Mouse (Mus musculus) hindbrain, embryonic 13.5 days (tissue): Measurements from ENCODE around the gene Wipf3. TPM values are rescaled to one million over a fixed set of nuclear protein-coding genes. Genes with fewer than 3 reads are reported as not detected.

Experiments
- ATAC-seq: fragments of 200-750 bp; cut with Nextera tagmentation; 2 replicates; pipeline ENCODE4 v1.8.0; 2017; ENCODE audit warnings: moderate TSS enrichment; ENCODE audit not compliant: low FRiP score
- H3K27ac ChIP-seq: fragments of 300-500 bp; sonication (generic); 2 replicates; pipeline ENCODE4 v1.5.1; 2015; ENCODE audit warnings: inconsistent platforms, mild to moderate bottlenecking, moderate library complexity
- H3K27me3 ChIP-seq: fragments of 300-500 bp; sonication (generic); 2 replicates; pipeline ENCODE4 v1.6.1; 2015; ENCODE audit warnings: mild to moderate bottlenecking, inconsistent platforms
- H3K36me3 ChIP-seq: fragments of 300-500 bp; sonication (generic); 2 replicates; pipeline ENCODE4 v1.6.1; 2015; ENCODE audit warnings: mild to moderate bottlenecking, inconsistent platforms
- H3K4me1 ChIP-seq: fragments of 300-500 bp; sonication (generic); replicated peaks from 2 replicates; pipeline ENCODE4 v1.6.1; 2015; ENCODE audit warnings: inconsistent platforms
- H3K4me2 ChIP-seq: fragments of 300-500 bp; sonication (generic); 2 replicates; pipeline ENCODE4 v1.6.1; 2015; ENCODE audit warnings: inconsistent platforms, mild to moderate bottlenecking, moderate library complexity
- H3K4me3 ChIP-seq: fragments of 300-500 bp; sonication (generic); 2 replicates; pipeline ENCODE4 v1.5.1; 2015; ENCODE audit warnings: mild to moderate bottlenecking, inconsistent platforms
- H3K9ac ChIP-seq: fragments of 300-500 bp; sonication (generic); 2 replicates; pipeline ENCODE4 v1.6.1; 2015; ENCODE audit warnings: mild to moderate bottlenecking, inconsistent platforms
- H3K9me3 ChIP-seq: fragments of 300-500 bp; sonication (generic); 2 replicates; pipeline ENCODE4 v1.6.1; 2016; ENCODE audit warnings: inconsistent platforms
- WGBS: fragments of 180-500 bp; shearing (Covaris S2); methylation state at CpG from one replicate; pipeline ENCODE4 v1.1.7; 2015; 5-methylcytosine and 5-hydroxymethylcytosine counted together
- polyA plus RNA-seq: library from polyadenylated mRNA; unstranded; fragments of >200 nt; fragmentation: Nextera tagmentation; extraction: Ambion mirVana; gene quantifications from 2 replicates; pipeline ENCODE4 v1.2.1, GENCODE M21; 2015

The Wipf3 gene
- 3.2 and 3.5 TPM in 2 replicates for polyA plus RNA-seq

DNA sequence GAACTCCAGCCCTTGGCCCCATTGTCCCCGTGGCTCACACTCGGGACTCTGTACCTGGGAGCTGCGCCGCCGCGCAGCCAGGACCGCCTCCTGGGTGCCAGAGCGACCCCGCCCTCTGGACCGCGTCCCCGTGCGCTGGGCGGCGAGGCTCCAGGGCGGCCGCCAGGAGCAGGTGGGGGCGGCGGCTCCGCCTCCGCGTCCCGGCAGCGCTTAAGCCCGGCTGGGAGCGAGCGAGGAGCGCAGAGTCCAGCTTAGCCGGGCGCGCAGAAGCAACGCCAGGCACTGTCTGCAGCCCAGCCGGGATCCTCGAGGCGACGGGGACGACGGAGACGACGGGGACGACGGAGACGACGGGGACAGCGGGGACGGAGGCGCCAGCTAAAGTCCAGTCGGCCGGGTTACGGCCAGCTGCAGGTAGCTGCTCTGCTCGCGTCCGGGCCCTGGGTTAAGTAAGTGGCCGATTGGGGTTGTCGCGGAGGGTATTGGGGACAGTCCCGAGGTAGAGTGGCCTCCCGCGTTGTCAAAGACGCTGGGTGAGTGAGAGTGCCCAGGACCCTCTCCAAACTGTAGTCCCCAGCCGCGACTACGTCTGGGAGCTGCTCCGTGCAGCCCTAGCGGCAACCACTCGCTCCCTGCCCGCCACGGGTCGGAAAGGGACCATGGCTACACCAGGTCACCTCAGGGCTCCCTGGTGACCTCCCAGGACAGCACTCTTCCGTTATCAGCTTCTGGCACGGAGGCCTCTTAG lies at the start of gene Wipf3:
TSS of gene Wipf3 (plus strand) at position 157 of the 748 bp plus-strand sequence.
- Histone ChIP-seq H3K4me2 (peak within 1 kb of the TSS; percentile 92), H3K36me3 (no peaks in the 10 kb centered on the region), H3K9ac (peak within 1 kb of the TSS; percentile 83), H3K27ac (peak within 1 kb of the TSS; percentile 71), H3K27me3 (peaks cover 36% of the 10 kb centered on the region), H3K4me3 (peak within 1 kb of the TSS; percentile 66), H3K9me3 (no peaks in the 10 kb centered on the region), H3K4me1 (peaks cover 50% of the 10 kb centered on the region)
- WGBS: under 1% methylated on average over 62 of the region's 71 CpGs
- ATAC-seq: peak; percentile 87

DNA sequence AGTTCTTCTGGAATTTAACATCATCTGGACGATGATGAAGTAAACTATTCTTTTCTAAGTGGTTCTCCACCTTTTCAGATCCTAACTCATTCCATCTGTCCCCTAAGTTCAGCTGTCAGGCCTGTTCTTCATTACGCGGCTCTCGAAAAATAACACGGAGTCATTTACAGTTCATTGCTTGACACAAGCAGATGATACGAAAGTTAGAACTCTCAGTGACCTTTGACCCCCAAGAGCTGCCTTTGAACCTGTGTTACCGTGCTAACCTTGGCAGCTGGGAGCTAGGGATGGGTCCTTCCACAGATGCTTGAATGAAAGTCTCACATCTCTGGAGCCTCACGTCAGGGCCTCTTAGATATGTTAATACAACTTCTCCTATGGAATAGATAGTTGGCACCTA lies 46.8 kb upstream of the Wipf3 start:
- no peak overlapping the region for H3K4me3 ChIP-seq
- no peaks in the 10 kb centered on the region for H3K9me3 ChIP-seq
- H3K4me2 ChIP-seq: no peak overlapping the region
- H3K36me3 ChIP-seq: no peaks in the 10 kb centered on the region
- WGBS: 68% methylated on average over 8 of the region's 8 CpGs
- peaks cover 9% of the 10 kb centered on the region for H3K4me1 ChIP-seq
- H3K27me3 ChIP-seq: no peaks in the 10 kb centered on the region
- ATAC-seq: no peak
- H3K27ac ChIP-seq: no peak overlapping the region
- no peak overlapping the region for H3K9ac ChIP-seq

DNA sequence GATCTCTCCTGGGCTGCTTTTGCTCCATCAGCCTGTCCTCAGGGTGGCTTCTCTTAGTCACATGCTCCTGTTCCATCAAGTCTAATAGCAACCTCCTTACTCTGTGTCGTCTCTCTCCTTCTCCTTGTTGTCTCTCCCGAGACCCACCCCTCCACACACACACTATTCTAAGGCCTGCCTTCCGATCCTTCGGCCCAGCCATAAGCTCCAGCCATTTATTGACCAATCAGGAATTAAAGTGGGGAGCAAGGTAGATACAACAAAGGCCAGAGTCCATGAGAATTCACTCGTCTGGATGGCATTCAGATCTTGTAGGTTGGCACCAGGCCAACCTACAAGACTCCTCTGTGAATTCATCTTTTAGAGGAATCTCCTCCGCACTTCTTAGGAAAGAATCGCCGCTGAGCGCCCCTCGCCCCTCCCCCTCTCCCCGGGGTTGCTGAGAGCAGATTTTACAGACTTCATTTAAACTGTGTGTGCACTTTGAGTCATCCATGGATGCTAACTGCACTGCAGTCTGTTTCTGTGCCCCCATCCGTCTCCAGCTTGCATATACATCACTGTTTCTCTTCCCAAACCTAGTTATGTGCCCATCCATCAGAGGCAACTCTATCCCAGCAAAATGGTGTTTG lies 45.4 kb upstream of the Wipf3 start:
- no peak for ATAC-seq
- Histone ChIP-seq H3K36me3 (no peaks in the 10 kb centered on the region), H3K27ac (no peak overlapping the region), H3K9ac (no peak overlapping the region), H3K4me2 (no peak overlapping the region), H3K4me3 (no peak overlapping the region), H3K9me3 (no peaks in the 10 kb centered on the region), H3K4me1 (peaks cover 9% of the 10 kb centered on the region), H3K27me3 (no peaks in the 10 kb centered on the region)
- 60% methylated on average over 12 of the region's 12 CpGs for whole genome bisulfite sequencing

DNA sequence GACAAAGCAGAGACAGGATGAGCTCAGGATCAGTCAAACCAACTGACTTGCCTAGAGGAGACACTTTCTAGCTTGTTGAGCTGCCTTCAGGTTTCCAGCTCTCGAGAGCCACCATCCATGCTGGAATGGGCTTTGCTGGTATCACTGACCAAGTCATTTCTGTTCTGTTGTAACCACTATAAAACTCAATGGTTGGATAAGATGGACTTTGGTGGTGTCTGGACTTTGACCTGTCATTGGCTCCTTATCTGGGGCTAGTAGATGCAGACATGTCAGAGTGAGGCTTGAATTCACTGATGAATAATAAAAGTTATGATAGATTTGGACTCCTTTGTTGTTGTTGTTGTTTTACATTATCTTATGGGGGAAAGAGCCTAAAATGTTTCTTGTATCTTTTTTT lies 44.6 kb upstream of the Wipf3 start:
- Histone ChIP-seq H3K36me3 (no peaks in the 10 kb centered on the region), H3K4me2 (no peak overlapping the region), H3K27ac (no peak overlapping the region), H3K4me3 (no peak overlapping the region), H3K9me3 (no peaks in the 10 kb centered on the region), H3K27me3 (no peaks in the 10 kb centered on the region), H3K4me1 (peaks cover 9% of the 10 kb centered on the region), H3K9ac (no peak overlapping the region)
- 96% methylated on average over 1 of the region's 1 CpGs for WGBS
- ATAC-seq: no peak

DNA sequence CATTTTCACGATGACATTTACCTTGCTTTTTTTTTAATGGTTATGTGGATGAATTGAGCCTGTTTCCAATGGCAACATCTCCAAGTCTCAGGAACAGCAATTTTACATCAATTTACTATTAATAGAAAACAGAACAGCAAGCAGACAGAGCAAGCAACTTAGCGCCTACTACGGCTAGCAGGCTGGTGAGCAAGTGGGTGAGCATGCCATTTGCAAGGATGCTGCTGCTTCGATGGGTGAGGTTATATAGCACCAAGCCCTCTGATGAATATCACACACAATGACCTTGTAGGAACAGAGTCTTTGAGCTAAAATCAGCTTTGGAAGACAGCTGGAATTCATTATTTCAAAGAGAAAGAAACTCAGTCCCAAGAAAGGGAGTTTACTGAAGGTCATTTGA lies 43.0 kb upstream of the Wipf3 start:
- Histone ChIP-seq H3K4me3 (no peak overlapping the region), H3K9me3 (no peaks in the 10 kb centered on the region), H3K4me1 (peaks cover 9% of the 10 kb centered on the region), H3K9ac (no peak overlapping the region), H3K4me2 (no peak overlapping the region), H3K27ac (no peak overlapping the region), H3K36me3 (no peaks in the 10 kb centered on the region), H3K27me3 (0 out of 2 replicates have a peak, but pooled peaks cover 3% of the 10 kb centered on the region)
- 77% methylated on average over 4 of the region's 4 CpGs for WGBS
- no peak for ATAC-seq

DNA sequence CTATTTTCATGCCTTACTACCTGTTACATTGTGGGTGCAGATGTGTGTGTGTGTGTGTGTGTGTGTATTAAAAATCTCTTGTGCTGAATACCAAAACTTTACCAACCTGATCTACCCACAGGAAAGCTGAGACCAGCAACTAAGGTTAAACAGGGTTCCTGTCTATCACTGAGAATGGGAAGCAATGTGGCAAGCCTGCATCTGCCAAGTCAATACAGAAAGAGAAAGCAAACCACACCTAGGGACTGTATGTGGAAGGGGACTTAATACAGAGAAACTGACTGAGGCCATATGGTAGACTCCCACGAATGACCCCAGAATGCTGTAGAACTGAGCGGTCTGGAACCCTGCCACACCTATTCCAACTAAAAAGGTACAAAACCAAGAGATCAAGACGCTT lies 42.4 kb upstream of the Wipf3 start:
- WGBS: 92% methylated on average over 3 of the region's 3 CpGs

DNA sequence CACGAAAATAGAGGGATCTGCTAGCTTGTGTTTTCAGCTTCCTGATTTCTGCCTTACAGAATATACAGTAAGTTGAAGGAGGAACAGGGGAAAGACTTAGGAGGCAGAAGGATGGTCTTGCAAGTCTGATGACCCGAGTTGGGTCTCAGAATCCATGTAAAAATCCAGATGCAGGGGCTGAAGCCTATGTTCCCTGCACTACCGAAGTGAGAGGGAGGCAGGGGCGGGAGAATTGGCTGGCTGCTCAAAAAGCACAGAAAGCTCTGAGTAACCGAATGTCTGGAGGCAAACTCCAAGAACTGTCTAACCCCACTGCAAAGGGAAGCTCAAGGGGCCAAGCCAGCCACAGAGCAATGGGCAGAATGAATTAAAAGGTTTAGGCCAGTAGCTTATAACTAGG lies 41.7 kb upstream of the Wipf3 start:
- peaks cover 9% of the 10 kb centered on the region for H3K4me1 ChIP-seq
- H3K9me3 ChIP-seq: no peaks in the 10 kb centered on the region
- H3K4me2 ChIP-seq: no peak overlapping the region
- 0 out of 2 replicates have a peak, but pooled peaks cover 3% of the 10 kb centered on the region for H3K27me3 ChIP-seq
- H3K4me3 ChIP-seq: no peak overlapping the region
- no peak for ATAC-seq
- WGBS: 80% methylated on average over 5 of the region's 5 CpGs
- no peak overlapping the region for H3K9ac ChIP-seq
- no peaks in the 10 kb centered on the region for H3K36me3 ChIP-seq
- H3K27ac ChIP-seq: no peak overlapping the region

More for the DNA sequence above, 42.4 kb upstream of the Wipf3 start:
- H3K27ac ChIP-seq: no peak overlapping the region
- no peaks in the 10 kb centered on the region for H3K9me3 ChIP-seq
- H3K27me3 ChIP-seq: 0 out of 2 replicates have a peak, but pooled peaks cover 3% of the 10 kb centered on the region
- no peak for ATAC-seq
- no peak overlapping the region for H3K9ac ChIP-seq
- H3K36me3 ChIP-seq: no peaks in the 10 kb centered on the region
- H3K4me1 ChIP-seq: peaks cover 9% of the 10 kb centered on the region
- no peak overlapping the region for H3K4me2 ChIP-seq
- no peak overlapping the region for H3K4me3 ChIP-seq

DNA sequence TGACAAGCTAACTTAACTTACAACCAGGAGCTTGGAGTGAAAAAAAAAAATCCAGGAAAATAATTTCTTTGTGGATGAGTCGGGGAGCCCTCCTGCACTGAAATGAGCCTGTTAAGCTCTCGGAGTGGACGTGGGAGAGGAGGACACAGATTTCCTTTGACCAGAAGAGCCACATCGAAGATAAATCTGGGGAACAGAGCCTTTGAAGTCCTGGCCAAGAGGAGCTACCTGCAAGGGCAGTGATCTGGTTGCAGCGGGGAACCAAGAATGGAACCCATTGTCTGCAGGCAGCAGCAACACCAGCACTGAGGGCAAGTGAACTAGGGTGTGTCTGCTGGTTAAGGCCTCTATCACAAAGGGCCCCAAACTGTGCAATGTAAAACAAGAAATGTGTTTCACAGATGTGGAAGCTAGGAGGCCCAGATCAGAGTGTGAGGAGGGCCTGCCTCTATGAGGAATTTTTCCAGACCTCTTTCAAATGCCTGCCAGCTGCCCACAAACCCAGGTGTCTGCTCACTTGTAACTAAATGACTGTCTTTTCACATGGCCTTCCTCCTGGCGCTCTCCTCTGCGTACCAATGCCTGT lies 40.6 kb upstream of the Wipf3 start:
- no peak overlapping the region for H3K9ac ChIP-seq
- H3K4me2 ChIP-seq: no peak overlapping the region
- H3K9me3 ChIP-seq: no peaks in the 10 kb centered on the region
- no peak overlapping the region for H3K4me3 ChIP-seq
- no peaks in the 10 kb centered on the region for H3K36me3 ChIP-seq
- WGBS: 82% methylated on average over 7 of the region's 7 CpGs
- peaks cover 6% of the 10 kb centered on the region for H3K4me1 ChIP-seq
- 0 out of 2 replicates have a peak, but pooled peaks cover 3% of the 10 kb centered on the region for H3K27me3 ChIP-seq
- H3K27ac ChIP-seq: no peak overlapping the region
- ATAC-seq: no peak

DNA sequence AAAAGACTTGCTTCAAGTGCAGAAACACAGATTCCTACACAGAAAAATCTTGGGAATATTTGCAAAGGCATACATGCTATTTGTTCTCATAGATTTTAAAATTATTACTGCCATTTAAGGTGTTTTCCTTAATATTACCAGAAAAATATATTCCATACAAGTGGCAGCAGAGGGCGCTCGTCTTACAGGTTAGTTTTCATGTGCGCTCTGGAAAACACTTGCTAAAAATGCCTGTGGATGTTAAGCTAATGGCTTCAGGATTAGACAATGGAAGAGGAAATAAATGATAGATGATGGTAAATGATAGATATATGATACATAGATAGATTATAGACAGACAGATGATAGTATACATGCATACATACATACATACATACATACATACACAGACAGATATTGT lies 37.6 kb upstream of the Wipf3 start:
- 2% methylated on average over 3 of the region's 3 CpGs for WGBS
- ATAC-seq: no peak

DNA sequence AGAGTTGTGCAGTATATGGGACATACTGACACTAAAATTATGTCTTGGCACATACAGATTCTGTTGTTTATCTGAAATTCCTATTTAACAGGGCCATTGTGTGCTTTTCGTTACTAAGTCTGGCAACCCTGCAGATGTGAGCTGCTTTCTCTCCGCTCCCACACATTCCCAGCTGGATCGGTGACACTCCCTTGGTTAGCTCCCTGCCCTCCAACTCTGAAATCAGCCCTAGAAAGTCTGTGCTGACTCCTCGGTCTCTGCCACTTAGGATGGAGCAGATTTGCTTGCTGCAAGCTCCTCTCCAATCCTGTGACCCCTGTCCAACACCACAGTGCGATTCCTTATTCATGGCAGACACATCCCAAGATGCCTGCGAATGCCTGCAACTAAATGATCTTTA lies 35.5 kb upstream of the Wipf3 start:
- 0 out of 2 replicates have a peak, but pooled peaks cover 6% of the 10 kb centered on the region for H3K27me3 ChIP-seq
- no peaks in the 10 kb centered on the region for H3K36me3 ChIP-seq
- H3K9me3 ChIP-seq: no peaks in the 10 kb centered on the region
- H3K4me1 ChIP-seq: no peaks in the 10 kb centered on the region
- no peak overlapping the region for H3K27ac ChIP-seq
- no peak overlapping the region for H3K4me3 ChIP-seq
- 80% methylated on average over 6 of the region's 6 CpGs for WGBS
- no peak overlapping the region for H3K9ac ChIP-seq
- H3K4me2 ChIP-seq: no peak overlapping the region
- ATAC-seq: no peak

More for the DNA sequence above, 37.6 kb upstream of the Wipf3 start:
- H3K27ac ChIP-seq: no peak overlapping the region
- H3K4me1 ChIP-seq: no peaks in the 10 kb centered on the region
- no peak overlapping the region for H3K9ac ChIP-seq
- no peak overlapping the region for H3K4me2 ChIP-seq
- no peak overlapping the region for H3K4me3 ChIP-seq
- H3K36me3 ChIP-seq: no peaks in the 10 kb centered on the region
- no peaks in the 10 kb centered on the region for H3K9me3 ChIP-seq
- H3K27me3 ChIP-seq: 0 out of 2 replicates have a peak, but pooled peaks cover 6% of the 10 kb centered on the region

DNA sequence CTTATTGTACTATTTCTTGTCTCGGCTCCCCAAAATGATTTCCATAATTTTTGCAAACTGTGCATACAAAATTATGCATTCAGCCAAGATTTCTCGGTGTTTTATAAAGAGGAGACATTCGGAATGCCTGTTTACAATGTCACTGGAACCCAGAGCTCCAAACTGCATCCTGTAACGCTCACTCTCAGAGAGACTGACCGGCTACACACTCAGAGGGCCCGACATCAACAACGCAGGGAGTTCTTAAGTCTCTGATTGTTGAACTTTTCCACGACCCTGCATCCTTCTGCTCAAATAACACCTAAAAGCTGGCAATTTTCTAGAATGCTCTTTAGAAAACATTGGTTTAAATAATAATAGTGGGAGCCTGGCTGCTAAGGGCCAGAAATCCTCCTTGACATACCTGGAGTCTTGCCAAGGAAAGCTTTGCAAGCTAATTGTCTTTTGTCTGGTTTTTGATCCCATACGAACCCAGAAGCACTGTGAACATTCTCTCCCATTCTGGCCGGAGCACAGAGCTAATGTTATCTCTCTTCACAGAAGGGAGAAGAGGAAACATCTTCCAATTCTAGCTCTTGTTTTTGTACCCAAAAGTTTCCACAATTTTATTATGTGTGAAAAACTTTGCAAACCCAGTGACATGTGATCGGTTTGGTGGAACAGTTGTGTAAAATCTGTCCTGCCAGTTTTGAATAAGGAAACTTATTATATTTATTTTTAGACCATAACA lies 30.0 kb upstream of the Wipf3 start:
- no peak overlapping the region for H3K4me2 ChIP-seq
- no peak for ATAC-seq
- H3K9ac ChIP-seq: no peak overlapping the region
- 55% methylated on average over 11 of the region's 11 CpGs for WGBS
- no peak overlapping the region for H3K27ac ChIP-seq
- no peaks in the 10 kb centered on the region for H3K9me3 ChIP-seq
- 0 out of 2 replicates have a peak, but pooled peaks cover 3% of the 10 kb centered on the region for H3K27me3 ChIP-seq
- peaks cover 3% of the 10 kb centered on the region; the same call in 1 of the 2 replicates for H3K4me1 ChIP-seq
- H3K4me3 ChIP-seq: no peak overlapping the region
- H3K36me3 ChIP-seq: no peaks in the 10 kb centered on the region

DNA sequence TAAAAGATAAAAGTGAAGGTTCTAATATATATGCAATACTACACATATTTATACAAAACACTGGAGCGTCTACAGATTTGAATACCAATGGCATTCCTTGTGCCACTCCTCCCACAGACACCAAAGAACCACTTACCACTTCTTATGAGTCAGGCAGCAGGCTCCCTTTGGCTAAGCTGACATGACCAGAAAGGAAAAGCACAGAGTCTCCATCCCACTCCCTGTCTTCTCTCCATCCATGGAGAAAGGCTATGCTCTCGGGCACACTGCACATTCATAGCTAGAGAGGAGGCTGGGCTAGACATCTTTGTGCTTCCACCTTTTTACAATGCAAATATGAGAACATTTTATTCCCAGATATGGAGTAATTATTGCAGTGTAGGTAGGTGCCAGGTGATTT lies 27.9 kb upstream of the Wipf3 start:
- no peak for ATAC-seq

More for the DNA sequence above, 27.9 kb upstream of the Wipf3 start:
- H3K27ac ChIP-seq: no peak overlapping the region
- no peak overlapping the region for H3K4me2 ChIP-seq
- H3K9me3 ChIP-seq: no peaks in the 10 kb centered on the region
- H3K27me3 ChIP-seq: no peaks in the 10 kb centered on the region
- no peaks in the 10 kb centered on the region for H3K36me3 ChIP-seq
- H3K4me1 ChIP-seq: peaks cover 3% of the 10 kb centered on the region; the same call in 1 of the 2 replicates
- H3K9ac ChIP-seq: no peak overlapping the region
- H3K4me3 ChIP-seq: no peak overlapping the region
- 74% methylated on average over 2 of the region's 2 CpGs for WGBS
